Mouse (Mus musculus): ENCODE results near the gene St3gal4. TPM values are rescaled to one million over a fixed set of nuclear protein-coding genes. Genes with fewer than 3 reads are reported as not detected.

Gene St3gal4
- total and polyA plus RNA-seq, 2 experiments, result 26.5 to 74.6 TPM

DNA sequence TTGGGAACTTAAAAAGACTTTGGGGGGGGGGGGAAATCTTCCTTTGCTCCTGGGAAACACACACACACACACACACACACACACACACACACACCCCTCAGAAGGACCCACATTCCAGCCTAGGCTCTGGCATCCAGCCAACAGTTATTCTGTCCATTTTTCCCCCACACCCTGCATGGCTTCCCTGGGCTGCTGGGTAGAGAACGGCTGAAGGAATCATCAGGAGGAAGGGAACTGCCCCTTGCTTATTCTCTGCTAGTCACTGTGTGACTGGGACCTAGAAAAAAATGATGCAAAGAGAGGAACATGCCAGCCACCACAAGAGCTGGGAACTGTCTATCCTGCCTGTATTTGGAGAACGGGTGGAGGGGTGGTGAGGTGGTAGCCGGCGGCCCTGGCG, 101.0 kb downstream of the St3gal4 start:
- no peak overlapping the region for H3K27ac ChIP-seq (replicated peaks; ENCODE audit: insufficient read depth, low read depth, low read length)
- H3K9ac ChIP-seq (ENCODE audit: low read depth, low read length), result no peak overlapping the region
- H3K27me3 ChIP-seq (ENCODE audit: control insufficient read depth, insufficient read depth, low read length), result no peaks in the 10 kb centered on the region
- TF ChIP-seq CTCF (IDR thresholded peaks at IDR 0.05; ENCODE audit: low read depth, low read length) (no peak), POLR2A (IDR thresholded peaks at IDR 0.05; ENCODE audit: extremely low read depth, insufficient read depth, low read length) (no peak)
- DNase-seq (ENCODE audit: extremely low read depth, low read depth, low spot score), result no peak
- H3K4me3 ChIP-seq (ENCODE audit: insufficient read depth, low read depth, low read length), result no peak overlapping the region
- H3K36me3 ChIP-seq (ENCODE audit: control insufficient read depth, insufficient read depth, low read length), result no peaks in the 10 kb centered on the region
- no peaks in the 10 kb centered on the region for H3K79me2 ChIP-seq (ENCODE audit: control insufficient read depth, insufficient read depth, low read length)
- H3K4me1 ChIP-seq (ENCODE audit: control insufficient read depth, insufficient read depth, low read length), result no peaks in the 10 kb centered on the region
- 40% methylated on average over 5 of the region's 5 CpGs for WGBS

DNA sequence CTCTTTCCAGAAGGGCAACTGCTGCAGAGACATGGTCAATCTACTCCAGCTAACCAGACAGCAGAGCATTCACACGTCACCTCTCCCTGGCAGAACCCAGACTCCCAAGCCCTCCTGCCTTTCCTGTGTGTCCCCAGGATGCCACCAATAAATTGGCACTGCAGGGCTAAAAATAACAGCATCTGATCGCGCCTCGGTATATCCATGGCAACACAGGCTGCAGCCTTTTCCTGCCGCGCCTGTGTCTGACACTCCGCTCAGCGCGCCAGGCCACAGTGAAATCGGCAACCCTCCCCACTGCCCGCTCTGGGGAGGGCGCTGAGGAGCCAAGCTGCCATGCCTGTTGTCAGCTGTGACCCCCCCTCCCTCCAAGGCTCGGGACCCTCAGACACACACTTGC, 101.5 kb downstream of the St3gal4 start:
- no peaks in the 10 kb centered on the region for H3K79me2 ChIP-seq (ENCODE audit: control insufficient read depth, insufficient read depth, low read length)
- TF ChIP-seq POLR2A (IDR thresholded peaks at IDR 0.05; ENCODE audit: extremely low read depth, insufficient read depth, low read length) (no peak), CTCF (IDR thresholded peaks at IDR 0.05; ENCODE audit: low read depth, low read length) (no peak)
- H3K9ac ChIP-seq (ENCODE audit: low read depth, low read length), result no peak overlapping the region
- no peak for DNase-seq (ENCODE audit: extremely low read depth, low read depth, low spot score)
- H3K27ac ChIP-seq (replicated peaks; ENCODE audit: insufficient read depth, low read depth, low read length), result no peak overlapping the region
- 23% methylated on average over 13 of the region's 13 CpGs for WGBS
- no peaks in the 10 kb centered on the region for H3K4me1 ChIP-seq (ENCODE audit: control insufficient read depth, insufficient read depth, low read length)
- no peaks in the 10 kb centered on the region for H3K36me3 ChIP-seq (ENCODE audit: control insufficient read depth, insufficient read depth, low read length)
- no peaks in the 10 kb centered on the region for H3K27me3 ChIP-seq (ENCODE audit: control insufficient read depth, insufficient read depth, low read length)
- H3K4me3 ChIP-seq (ENCODE audit: insufficient read depth, low read depth, low read length), result no peak overlapping the region

DNA sequence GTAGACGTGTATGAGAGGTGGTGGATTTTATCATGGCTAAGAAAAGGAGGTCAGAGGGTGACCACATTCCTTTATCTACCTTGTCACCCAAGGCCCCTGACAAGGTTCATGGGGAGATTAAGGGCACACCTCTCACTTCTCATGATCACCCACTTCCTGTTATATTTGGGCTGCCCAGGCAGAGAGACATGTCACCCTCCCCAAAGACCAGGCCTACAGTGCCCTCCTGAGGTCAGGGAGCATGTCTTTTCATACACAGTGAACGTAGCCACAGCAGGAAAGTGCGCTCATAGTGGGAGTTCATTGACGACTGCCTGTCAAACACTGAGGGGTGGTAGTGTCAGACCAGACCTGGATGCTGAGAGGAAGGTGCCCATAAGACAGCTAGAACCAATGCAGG, 102.3 kb downstream of the St3gal4 start:
- whole genome bisulfite sequencing, result 53% methylated on average over 4 of the region's 4 CpGs
- no peak overlapping the region for H3K27ac ChIP-seq (replicated peaks; ENCODE audit: insufficient read depth, low read depth, low read length)

DNA sequence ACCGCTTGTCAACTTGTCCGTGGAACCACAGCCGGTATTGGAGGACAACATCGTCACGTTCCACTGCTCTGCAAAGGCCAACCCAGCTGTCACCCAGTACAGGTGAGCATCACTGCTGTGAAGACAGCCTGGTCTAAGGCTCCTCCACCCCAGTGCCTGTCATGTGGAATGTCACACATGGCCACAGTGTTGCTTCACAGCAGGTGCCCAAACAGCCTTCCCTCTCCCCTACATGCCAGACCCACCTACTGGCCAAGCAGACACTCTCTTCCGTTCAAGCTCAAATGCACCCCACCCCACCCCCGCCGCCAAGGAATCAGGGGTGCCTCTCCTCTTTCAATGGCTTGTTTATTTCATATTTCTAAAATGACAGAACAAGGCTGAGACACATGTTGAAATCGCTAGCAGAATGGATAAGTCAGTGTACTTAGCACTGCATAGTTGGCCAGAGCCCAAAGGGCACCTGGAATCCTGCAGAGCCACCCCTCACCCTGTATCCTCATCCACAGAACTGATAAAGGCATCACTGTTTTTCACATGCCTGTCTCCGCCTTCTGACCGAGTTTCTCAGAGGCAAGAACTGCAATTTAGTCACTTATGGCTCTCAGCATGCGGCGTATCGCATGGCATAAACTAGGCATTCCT, 111.2 kb downstream of the St3gal4 start:
- H3K36me3 ChIP-seq (ENCODE audit: control insufficient read depth, insufficient read depth, low read length), result no peaks in the 10 kb centered on the region
- TF ChIP-seq CTCF (IDR thresholded peaks at IDR 0.05; ENCODE audit: low read depth, low read length) (no peak), POLR2A (IDR thresholded peaks at IDR 0.05; ENCODE audit: extremely low read depth, insufficient read depth, low read length) (no peak)
- H3K4me3 ChIP-seq (ENCODE audit: insufficient read depth, low read depth, low read length), result no peak overlapping the region
- no peaks in the 10 kb centered on the region for H3K4me1 ChIP-seq (ENCODE audit: control insufficient read depth, insufficient read depth, low read length)
- H3K27ac ChIP-seq (replicated peaks; ENCODE audit: insufficient read depth, low read depth, low read length), result no peak overlapping the region
- no peak overlapping the region for H3K9ac ChIP-seq (ENCODE audit: low read depth, low read length)
- DNase-seq (ENCODE audit: extremely low read depth, low read depth, low spot score), result no peak
- WGBS, result 80% methylated on average over 14 of the region's 14 CpGs
- H3K27me3 ChIP-seq (ENCODE audit: control insufficient read depth, insufficient read depth, low read length), result no peaks in the 10 kb centered on the region
- H3K79me2 ChIP-seq (ENCODE audit: control insufficient read depth, insufficient read depth, low read length), result no peaks in the 10 kb centered on the region

More for the DNA sequence above, 102.3 kb downstream of the St3gal4 start:
- no peaks in the 10 kb centered on the region for H3K27me3 ChIP-seq (ENCODE audit: control insufficient read depth, insufficient read depth, low read length)
- no peak overlapping the region for H3K4me3 ChIP-seq (ENCODE audit: insufficient read depth, low read depth, low read length)
- no peaks in the 10 kb centered on the region for H3K4me1 ChIP-seq (ENCODE audit: control insufficient read depth, insufficient read depth, low read length)
- no peaks in the 10 kb centered on the region for H3K79me2 ChIP-seq (ENCODE audit: control insufficient read depth, insufficient read depth, low read length)
- H3K9ac ChIP-seq (ENCODE audit: low read depth, low read length), result no peak overlapping the region
- DNase-seq (ENCODE audit: extremely low read depth, low read depth, low spot score), result no peak
- TF ChIP-seq POLR2A (IDR thresholded peaks at IDR 0.05; ENCODE audit: extremely low read depth, insufficient read depth, low read length) (no peak), CTCF (IDR thresholded peaks at IDR 0.05; ENCODE audit: low read depth, low read length) (peak; percentile 53)
- H3K36me3 ChIP-seq (ENCODE audit: control insufficient read depth, insufficient read depth, low read length), result no peaks in the 10 kb centered on the region

DNA sequence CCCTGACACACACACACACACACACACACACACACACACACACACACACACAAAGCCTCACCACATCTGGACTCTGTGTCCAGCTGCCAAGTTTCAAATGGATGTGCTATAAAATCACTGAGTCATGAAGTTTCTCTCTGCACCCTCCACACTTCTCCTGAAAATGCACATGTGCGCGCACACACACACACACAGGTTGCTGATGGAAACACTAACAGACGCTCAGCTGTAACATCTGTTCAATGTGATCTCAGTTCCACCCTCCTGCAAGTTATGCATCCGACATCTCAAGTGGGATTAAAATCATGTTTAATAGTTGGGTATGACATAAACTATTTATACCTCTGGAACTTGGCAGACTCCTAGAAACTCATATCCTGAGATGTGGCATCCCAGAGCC, 115.0 kb downstream of the St3gal4 start:
- no peak overlapping the region for H3K9ac ChIP-seq (ENCODE audit: low read depth, low read length)
- WGBS, result 93% methylated on average over 4 of the region's 4 CpGs
- no peak for DNase-seq (ENCODE audit: extremely low read depth, low read depth, low spot score)

More for the DNA sequence above, 115.0 kb downstream of the St3gal4 start:
- H3K36me3 ChIP-seq (ENCODE audit: control insufficient read depth, insufficient read depth, low read length), result no peaks in the 10 kb centered on the region
- no peaks in the 10 kb centered on the region for H3K4me1 ChIP-seq (ENCODE audit: control insufficient read depth, insufficient read depth, low read length)
- no peak overlapping the region for H3K27ac ChIP-seq (replicated peaks; ENCODE audit: insufficient read depth, low read depth, low read length)
- no peak overlapping the region for H3K4me3 ChIP-seq (ENCODE audit: insufficient read depth, low read depth, low read length)
- H3K79me2 ChIP-seq (ENCODE audit: control insufficient read depth, insufficient read depth, low read length), result no peaks in the 10 kb centered on the region
- TF ChIP-seq POLR2A (IDR thresholded peaks at IDR 0.05; ENCODE audit: extremely low read depth, insufficient read depth, low read length) (no peak), CTCF (IDR thresholded peaks at IDR 0.05; ENCODE audit: low read depth, low read length) (no peak)
- H3K27me3 ChIP-seq (ENCODE audit: control insufficient read depth, insufficient read depth, low read length), result no peaks in the 10 kb centered on the region

Measured in liver, adult 2 months (tissue).